Mouse (Mus musculus) left cerebral cortex, adult 2 months (tissue): ENCODE measurements around the gene Chrnb1. TPM values are rescaled to one million over a fixed set of nuclear protein-coding genes. Genes with fewer than 3 reads are reported as not detected.
A peak's percentile ranks its signal among the peaks of the same experiment; 100 is the strongest.

Source experiments
- DNase-seq, 2 experiments: peaks; one replicate each; pipeline ENCODE4 v3.0.0; 2021 to 2022; ENCODE audit warnings: low spot score in 2 of 2, mixed read lengths in 1 of 2; ENCODE audit errors: extremely low spot score in 1 of 2
- H3K27ac ChIP-seq: fragments of 200-600 bp; 2 replicates; pipeline ENCODE4 v1.8.1; 2022
- H3K4me3 ChIP-seq: fragments of 200-600 bp; 2 replicates; pipeline ENCODE4 v1.8.1; 2022
- CTCF ChIP-seq: fragments of 200-600 bp; IDR thresholded peaks from 2 replicates; pipeline ENCODE4 v1.8.1; 2022; ENCODE audit warnings: antibody characterized with exemption, mild to moderate bottlenecking, moderate library complexity
- intact Hi-C: fragments of 180-260 bp; cut with DNase I; formaldehyde crosslinking; loops from one replicate; pipeline ENCODE4 v1.15.1; 2025
- total RNA-seq, 2 experiments: library from RNA; stranded (reverse); gene quantifications; 2 replicates each; pipeline ENCODE4 v1.2.3; 2021

Chrnb1 gene
- total RNA-seq, 2 experiments from 2014 or later = 1.0 to 1.4 TPM

DNA sequence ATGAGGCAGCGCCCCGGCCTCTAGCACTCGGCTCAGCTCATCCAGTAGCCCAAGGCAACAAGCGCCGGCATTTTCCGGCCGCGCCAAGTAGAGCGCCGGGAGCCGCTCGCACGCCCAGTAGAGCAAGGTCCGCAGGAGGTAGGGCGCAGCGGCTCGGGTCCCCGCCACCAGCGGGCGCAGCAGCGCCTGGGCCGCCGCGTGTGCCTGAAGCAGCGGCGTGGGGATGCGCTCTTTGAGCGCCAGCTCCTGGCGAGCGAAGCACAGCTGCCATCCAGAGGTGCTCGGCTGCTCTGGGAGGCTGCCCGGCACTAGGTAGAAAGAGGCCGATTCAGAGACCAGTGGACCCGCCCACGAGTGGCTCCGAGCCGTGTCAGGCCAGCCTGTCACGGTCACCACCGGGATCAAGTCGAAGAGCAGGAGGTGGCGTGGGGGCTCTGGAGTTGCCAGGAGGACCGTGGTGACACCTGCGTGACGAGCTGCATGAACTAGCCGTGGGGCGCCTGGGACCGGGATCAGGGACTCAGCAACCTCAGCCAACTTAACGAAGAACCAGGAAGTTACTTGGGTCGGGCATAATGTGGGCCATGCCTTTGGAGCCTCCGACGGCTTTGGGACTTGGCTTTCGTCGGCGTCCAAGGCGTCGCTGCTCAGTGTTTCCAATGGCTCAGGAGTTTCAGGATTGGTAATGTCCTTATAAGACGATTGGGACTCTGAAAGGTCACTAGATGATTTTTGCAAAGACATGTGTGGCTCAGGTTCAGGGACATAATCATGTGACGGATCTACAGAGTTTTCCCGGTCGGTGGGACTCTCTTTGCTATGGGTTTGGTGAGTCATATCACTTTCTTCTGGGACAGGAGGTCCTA, 8.3 kb upstream of the Chrnb1 start:
- peak; percentile 68 to 79 for DNase-seq
- intact Hi-C loops = loop anchor here (2.0 to 5.0 kb wide), 4 partner anchors 33 to 73 kb away; partner anchors contain the start of genes Nlgn2, Polr2a and Tmem95
- TF ChIP-seq CTCF = peak; percentile 72
- H3K4me3 ChIP-seq = peak overlapping the region; percentile 52
- peak overlapping the region; percentile 46; the same call in 1 of the 2 replicates for H3K27ac ChIP-seq

DNA sequence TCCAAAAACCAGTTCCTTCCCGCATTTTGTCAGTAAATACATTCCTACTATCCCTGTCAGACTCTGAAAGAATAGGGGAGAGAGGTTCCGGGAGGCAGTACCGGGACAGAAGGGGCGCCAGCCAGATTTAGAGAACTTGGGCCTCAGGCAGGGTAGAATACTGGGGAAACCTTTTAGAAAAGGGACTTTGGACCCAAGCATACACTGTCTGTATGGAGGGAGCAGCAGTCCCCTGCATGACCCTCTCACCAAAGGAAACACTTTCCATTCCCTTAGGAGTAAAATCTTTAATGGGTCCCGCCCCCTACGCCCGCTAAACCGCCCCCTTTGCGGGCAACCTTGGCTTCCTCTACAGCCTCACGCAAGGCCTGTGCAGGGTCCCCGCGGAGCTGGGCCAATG, 7.6 kb upstream of the Chrnb1 start:
- no peak for TF ChIP-seq CTCF
- H3K27ac ChIP-seq = peak overlapping the region; percentile 46; the same call in 1 of the 2 replicates

DNA sequence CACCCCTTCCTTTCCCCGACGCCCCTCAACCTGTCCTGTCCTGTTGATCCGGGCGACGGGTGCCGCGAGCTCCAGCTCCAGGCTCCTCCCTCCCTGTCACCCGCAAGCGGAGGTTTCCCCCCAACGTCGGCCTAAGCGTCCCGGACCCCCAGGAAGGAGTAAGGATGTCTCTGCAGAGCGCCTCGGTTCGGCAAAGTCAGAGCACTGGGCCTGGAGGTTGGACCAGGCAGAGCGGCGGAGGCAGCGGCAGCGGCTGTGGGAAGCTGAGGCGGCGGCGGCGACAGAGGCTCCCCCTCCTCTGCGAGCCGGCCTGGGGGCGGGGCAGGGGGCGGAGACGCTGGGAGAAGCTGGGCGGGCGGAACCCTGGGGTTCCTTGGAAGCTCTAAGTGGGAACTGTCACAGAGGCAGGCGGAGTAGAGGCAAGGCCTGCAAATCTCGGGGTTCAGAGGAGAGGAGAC, 6.9 kb upstream of the Chrnb1 start:
- intact Hi-C loops = loop anchor here (2.0 to 5.0 kb wide), 4 partner anchors 34 to 75 kb away; partner anchors contain the start of genes Nlgn2, Polr2a and Tmem95
- TF ChIP-seq CTCF = no peak
- Histone ChIP-seq H3K27ac (peak overlapping the region; percentile 59), H3K4me3 (peak overlapping the region; percentile 52)
- peak; percentile 80 to 88 for DNase-seq

More for the DNA sequence above, 7.6 kb upstream of the Chrnb1 start:
- DNase-seq = no peak
- peak overlapping the region; percentile 52 for H3K4me3 ChIP-seq
- intact Hi-C loops = loop anchor here (2.0 to 5.0 kb wide), 4 partner anchors 33 to 74 kb away; partner anchors contain the start of genes Nlgn2, Polr2a and Tmem95

DNA sequence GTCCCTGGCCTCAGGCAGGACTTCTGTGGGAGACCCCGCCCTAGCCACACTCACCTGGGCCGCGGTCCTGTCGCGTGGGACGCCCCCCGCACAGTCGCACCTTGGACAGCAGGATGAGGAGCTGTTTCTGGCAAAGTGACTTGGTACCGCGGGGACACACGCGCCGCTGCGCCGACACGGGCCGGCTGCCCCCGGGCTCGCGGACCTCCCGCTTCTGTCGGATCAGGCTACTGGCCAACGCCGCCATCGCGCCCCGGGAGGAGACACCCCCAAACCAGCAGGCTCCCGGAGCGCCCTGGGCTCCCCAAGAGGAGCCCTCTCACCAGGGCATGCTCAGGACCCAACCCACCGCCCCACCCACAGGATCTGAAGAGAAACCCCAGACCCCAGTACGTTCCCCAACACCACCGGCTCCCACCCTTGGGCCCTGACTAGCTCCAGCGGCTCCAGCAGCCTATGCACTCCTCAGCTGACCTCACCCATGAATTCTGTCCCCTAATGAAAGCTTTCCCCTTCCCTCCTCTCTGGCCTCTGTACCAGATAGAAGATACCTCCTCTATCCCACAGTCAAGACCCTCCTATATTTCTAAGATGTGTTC, 5.7 kb upstream of the Chrnb1 start, which contains the start of gene Fgf11:
TSS of gene Fgf11 (minus strand) at position 479 of the 599 bp plus-strand sequence.
- intact Hi-C loops = loop anchor here (5.0 kb wide), 1 partner anchor 76 kb away; the partner anchor contains the start of gene Tmem95
- H3K4me3 ChIP-seq = peak within 1 kb of the TSS; percentile 52
- H3K27ac ChIP-seq = peak within 1 kb of the TSS; percentile 59
- no peak for DNase-seq
- TF ChIP-seq CTCF = no peak

DNA sequence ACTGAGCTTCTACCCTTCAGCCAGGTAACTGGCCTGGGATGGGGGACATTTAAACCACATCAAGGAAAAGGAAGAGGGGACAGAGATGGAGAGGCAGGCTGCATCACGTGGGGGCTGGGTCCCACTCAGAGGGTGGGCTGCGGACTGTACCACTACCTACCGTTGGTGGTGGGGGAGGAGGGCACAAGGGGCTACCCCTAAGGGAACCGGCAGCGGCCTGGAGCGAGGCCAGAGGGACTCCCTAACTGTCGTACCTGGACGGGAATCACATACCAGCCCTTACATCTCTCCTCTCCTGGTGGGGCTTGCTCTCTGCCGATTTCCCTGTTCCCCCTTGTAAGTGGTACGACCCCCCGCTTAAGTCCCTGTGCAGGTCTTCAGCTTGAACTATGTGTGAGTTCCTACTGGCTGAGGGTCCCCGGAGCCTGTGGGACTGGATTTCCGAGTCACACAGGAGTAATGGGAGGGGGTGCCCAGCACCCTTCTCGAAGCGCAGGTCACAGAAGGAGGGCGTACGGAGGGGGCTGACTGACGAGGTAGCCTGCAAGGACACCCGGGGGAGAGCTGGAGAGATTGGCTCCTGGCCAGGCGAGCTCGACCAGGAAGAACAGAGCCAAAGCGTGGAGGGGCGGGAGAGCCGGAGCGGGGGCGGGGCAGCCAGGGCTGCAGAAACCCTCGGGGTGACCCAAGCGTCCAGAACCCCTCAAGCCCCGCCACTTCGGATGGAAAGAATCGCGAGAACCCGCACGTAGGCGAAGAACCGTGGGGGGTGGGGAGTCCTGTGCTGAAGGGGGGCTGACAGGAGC, 4.9 kb upstream of the Chrnb1 start:
- DNase-seq = no peak
- intact Hi-C loops = loop anchor here (5.0 kb wide), 1 partner anchor 77 kb away; the partner anchor contains the start of gene Tmem95
- TF ChIP-seq CTCF = no peak
- Histone ChIP-seq H3K4me3 (peak overlapping the region; percentile 52), H3K27ac (peak overlapping the region; percentile 41)

DNA sequence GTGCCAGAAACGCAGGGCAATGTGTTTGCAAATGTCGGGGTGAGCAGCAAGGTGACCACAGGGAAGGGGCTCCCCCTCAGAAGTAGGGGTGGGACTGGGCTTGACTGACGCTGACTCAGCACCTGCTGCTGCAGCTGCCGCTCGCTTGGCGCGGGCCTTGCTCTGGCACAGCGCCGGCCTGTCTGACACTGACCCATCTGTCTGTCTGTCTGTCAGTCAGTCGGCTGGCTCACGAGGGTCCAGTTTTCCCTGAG, 4.3 kb upstream of the Chrnb1 start:
- no peak for DNase-seq
- H3K4me3 ChIP-seq = peak overlapping the region; percentile 52

DNA sequence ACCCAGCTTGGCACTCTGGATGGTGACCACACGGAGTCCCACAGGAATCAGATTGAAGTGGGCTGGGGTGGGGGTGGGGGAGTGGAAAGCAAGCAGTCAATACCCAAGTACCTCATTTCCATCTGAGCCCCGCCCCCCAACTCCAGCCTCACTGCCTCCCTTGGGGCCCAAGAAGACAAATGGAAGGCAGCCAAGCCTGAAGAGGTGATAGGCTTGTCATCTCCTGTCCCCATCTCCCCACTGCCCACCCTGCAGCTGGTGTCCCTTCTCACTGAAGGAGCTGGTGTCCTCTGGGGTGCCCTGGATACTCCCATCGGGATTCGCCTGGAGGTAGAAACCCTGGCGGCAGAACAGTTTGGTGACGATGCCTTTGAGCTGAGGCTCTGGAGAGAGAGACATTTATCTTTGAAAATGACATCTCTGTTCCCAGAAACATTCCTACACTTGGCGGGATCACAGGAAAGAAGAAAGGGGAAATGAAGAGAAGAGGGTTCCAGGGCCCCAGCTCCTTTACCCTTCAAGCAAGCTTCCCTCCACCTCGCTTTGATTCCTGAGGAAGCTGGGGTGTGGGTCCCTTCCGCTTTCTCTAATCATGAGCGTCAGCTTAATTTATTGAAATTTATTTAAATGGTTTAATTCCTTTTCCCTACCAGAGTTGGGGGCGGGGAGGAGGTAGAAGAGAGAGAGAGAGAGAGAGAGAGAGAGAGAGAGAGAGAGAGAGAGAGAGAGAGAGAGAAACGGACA, 3.8 kb upstream of the Chrnb1 start:
- no peak overlapping the region for H3K4me3 ChIP-seq
- DNase-seq = no peak
- H3K27ac ChIP-seq = no peak overlapping the region
- intact Hi-C loops = loop anchor here (5.0 kb wide), 1 partner anchor 78 kb away; the partner anchor contains the start of gene Tmem95
- TF ChIP-seq CTCF = no peak

More for the DNA sequence above, 4.3 kb upstream of the Chrnb1 start:
- TF ChIP-seq CTCF = no peak
- H3K27ac ChIP-seq = no peak overlapping the region; the same call in 1 of the 2 replicates
- intact Hi-C loops = loop anchor here (5.0 kb wide), 1 partner anchor 77 kb away; the partner anchor contains the start of gene Tmem95

DNA sequence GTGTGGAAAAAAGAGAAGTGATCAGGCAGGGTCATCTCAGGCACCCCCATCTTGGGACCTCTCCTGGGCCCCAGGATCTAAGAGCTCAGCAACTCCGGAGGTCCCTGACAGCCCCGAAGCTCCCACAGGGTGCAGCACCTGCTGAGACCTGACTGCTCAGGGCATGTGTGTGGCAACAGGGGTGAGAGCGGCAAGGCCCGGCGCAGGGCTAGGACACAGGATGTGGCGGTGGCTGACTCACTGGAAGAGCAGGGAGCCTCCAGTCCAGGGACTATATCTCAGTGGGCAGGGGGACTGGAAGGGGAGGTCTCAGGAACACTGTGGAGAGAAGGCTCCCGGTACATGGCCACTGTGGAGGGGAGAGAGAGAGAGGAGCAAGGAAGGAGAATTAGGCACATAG, 2.2 kb upstream of the Chrnb1 start:
- no peak for DNase-seq
- Histone ChIP-seq H3K4me3 (no peak overlapping the region), H3K27ac (no peak overlapping the region)
- intact Hi-C loops = no loop called here
- no peak for TF ChIP-seq CTCF

DNA sequence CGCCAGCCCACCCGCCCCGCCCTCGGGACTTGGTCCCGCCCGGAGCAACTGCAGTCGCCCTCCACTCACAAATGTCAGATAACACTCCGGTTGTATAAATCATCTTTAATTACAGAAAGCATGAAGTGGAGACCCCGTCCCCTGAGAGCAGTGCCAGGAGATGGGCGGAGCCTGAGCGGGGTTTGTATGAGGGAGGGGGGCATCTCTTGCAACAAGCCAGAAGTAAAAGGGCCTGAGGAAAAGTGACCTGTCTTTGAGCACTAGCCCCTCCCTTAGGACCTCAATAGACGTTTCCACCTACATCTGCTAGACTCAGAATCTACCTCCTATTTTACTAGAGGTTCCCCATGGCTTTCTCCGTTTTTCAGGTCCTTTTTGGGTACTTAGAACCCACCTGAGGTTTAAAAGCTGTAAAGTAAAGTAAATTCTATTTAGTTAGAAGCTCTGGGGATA, 266 bp upstream of the Chrnb1 start:
- intact Hi-C loops = no loop called here

DNA sequence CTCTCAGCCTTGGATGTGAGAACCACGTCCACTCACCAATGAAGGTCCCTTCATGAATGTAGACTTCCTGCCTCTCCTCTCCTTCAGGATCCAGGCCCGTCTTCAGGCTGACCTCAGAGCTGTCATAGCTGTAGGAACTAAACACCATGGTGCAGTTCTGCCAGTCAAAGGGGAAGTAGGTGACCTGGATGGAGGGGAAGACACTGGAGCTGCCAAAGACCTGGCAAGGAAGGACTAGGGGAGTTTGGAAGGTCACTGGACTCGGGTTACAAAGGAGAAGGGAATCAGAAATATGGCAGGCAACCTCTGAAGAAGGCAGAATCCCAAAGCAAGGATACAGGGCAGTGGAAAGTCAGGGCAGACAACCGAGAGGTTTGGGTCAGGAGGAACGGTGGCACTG, 2.3 kb downstream of the Chrnb1 start:
- TF ChIP-seq CTCF = no peak
- Histone ChIP-seq H3K4me3 (no peak overlapping the region), H3K27ac (no peak overlapping the region)
- DNase-seq = no peak
- intact Hi-C loops = no loop called here

More for the DNA sequence above, 266 bp upstream of the Chrnb1 start:
- Histone ChIP-seq H3K27ac (no peak overlapping the region; the same call in 1 of the 2 replicates), H3K4me3 (peak overlapping the region; percentile 46)
- TF ChIP-seq CTCF = no peak
- DNase-seq = no peak
